Mouse (Mus musculus): ENCODE measurements around the gene Wdr59. TPM values are rescaled to one million over a fixed set of nuclear protein-coding genes. Genes with fewer than 3 reads are reported as not detected.

Wdr59 gene
- total RNA-seq (2021) = 10 to 100 TPM; 13.0 to 13.3 TPM
- long read RNA-seq, experiment 1, partial matches to known transcripts = 5 of 8 reads
- long read RNA-seq, experiment 1, other reads (novel, unspliced or antisense) = 3 of 8 reads
- long read RNA-seq, experiment 2, full-length matches to known transcripts = 4 of 11 reads
- long read RNA-seq, experiment 2, partial matches to known transcripts = 2 of 11 reads
- long read RNA-seq, experiment 2, other reads (novel, unspliced or antisense) = 5 of 11 reads

DNA sequence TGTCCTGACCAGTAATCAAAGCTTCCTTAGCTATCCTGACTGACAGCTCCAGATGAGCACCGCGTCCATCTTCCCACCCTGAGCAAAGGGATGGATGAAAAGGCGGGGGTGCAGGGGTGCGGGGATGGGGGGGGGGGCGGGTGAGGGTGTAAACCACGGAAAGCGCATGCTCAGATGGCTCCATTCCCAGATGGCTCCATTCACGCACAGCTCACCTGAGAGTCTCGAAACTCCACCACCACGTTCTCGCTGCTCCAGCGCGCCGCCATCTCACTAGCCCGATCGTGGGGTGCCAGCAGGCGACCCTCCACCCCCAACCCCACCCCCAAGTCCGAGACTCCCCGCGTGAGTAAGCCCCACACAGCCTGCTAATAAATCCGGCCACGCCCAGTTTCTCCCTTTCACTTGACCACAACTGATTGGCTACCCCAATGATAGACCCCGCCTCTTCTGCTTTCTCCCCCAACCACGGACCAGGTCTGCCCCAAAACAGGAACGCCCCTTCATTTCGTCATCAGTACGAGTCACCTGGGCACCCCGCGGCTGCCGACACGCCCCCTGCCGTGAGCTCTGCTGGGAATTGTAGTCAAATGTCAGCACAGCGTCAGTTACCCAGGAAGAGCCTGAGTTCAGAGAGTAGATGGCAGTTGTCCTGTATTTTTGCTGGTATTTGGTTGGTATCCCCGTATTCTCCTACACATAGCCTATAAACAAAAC lies at the start of gene Wdr59:
Gene Wdr59 (minus strand): TSS at position 380 of the 717 bp plus-strand sequence.
- peak; percentile 85 to 95 for DNase-seq (ENCODE audit: low spot score in 2 of 2)

DNA sequence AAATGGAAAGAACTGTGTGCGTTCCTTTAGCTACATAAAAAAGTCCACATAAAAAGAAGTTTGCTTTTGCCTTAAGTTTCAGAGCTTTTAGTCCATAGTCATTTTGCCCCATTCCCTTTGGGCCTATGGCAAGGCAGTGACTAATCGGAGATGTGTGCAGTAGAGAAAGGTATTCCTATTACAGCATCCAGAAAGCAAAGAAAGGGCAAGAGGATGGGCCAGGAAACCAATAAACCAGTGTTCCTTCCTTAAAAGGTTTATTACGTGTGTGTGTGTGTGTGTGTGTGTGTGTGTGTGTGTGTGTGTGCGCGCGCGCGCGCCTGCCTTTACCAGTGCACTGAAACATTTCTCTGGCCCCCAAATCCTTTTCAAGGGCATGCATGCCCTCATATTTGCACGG lies 49.8 kb upstream of the Wdr59 start:
- DNase-seq (ENCODE audit: low spot score in 2 of 2) = no peak

DNA sequence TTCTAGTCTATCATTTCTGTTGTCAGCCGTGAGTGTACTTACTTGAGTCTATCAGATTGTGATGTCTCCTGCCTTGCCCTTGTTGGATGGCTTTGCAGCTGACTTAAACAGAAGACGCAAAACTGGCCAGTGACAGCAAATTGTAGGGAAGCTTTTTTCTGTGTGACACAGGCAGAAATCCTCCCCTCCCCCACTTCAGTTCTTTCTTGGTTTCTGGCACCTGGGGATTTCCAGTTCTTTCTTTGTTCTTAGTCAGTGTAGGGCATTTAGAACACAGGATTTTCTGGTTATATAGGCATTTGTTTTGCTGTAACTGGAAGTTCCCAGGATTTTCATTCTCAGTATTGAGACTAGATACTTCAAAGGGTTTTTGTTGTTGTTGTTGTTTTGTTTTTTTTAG lies 48.5 kb upstream of the Wdr59 start:
- DNase-seq (ENCODE audit: low spot score in 2 of 2) = no peak

DNA sequence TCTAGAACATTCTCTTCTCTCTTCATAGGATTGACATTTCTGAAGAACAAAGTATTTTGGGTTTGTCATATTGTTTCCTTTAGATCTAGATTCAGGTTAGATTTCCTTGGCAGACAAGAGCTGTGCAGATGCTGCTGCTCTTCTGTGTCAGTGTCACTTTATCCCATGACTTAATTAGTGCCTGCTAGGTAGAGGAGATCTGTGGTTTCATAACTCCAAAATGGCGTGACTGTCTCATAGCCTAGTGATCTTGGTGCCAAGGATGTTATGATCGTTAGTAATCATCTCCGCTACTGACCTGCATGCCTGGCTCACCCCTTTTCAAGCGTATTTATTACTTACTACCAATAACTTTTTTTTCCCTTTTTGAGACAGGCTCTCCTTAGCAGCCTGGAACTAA lies 48.0 kb upstream of the Wdr59 start:
- no peak for DNase-seq (ENCODE audit: low spot score in 2 of 2)

DNA sequence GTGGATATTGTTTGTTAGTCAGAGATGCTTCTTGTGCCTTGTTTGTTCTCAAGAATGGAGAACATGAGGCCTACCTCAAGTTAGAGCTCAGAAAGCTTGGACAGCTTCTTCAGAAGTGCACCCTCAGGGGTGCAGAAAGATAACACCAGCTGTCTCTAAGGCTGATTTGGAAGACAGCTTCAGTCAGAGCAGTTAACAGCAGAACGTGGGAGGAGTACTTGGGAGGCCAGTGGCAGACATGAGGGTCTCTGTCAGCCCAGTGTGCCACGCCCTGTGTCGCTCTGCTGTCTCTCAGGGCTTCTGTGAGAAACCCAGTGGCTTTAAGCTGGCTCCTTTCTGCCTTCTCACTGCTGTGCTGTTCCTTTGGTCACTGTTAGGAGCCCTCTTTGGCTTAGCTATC lies 46.1 kb upstream of the Wdr59 start:
- DNase-seq (ENCODE audit: low spot score in 2 of 2) = no peak

DNA sequence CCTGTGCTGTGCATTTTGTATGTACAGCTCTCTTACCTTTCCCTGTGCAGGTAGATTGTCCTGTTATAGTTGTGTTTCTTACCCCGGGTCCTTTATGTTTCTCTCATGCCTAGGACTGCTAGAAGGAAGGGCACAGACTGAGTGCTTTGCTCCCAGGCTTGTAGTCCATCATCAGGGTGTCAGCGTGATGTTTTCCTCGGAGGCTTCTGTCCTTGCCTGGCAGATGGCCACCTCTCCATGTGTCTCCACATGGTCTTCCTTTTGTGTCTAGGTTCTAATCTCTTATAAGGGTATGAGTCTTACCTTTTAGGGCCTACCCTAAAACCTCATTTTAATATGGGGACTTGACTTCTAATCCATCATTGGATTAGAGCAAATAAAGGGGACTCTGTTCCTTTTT lies 45.7 kb upstream of the Wdr59 start:
- no peak for DNase-seq (ENCODE audit: low spot score in 2 of 2)

DNA sequence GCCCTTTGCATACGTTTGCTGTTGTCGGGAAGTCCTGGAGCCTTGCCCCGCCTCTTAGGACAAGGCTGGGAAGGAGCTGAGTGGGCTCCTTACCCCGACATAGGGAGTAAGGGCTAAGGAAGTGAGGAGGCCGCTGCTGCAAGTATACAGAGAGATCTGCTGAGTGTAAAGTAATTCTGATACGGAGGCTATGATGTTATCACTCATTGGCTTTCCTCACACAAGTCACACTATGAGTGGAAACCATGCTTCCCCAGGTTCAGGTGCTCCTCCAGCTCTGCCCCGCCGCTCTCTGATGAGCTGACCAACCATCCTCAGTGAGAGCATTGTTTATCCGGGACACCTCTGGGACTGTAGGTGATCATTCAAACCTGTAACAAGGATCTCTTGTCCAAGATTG lies 44.4 kb upstream of the Wdr59 start:
- DNase-seq (ENCODE audit: low spot score in 2 of 2) = no peak

DNA sequence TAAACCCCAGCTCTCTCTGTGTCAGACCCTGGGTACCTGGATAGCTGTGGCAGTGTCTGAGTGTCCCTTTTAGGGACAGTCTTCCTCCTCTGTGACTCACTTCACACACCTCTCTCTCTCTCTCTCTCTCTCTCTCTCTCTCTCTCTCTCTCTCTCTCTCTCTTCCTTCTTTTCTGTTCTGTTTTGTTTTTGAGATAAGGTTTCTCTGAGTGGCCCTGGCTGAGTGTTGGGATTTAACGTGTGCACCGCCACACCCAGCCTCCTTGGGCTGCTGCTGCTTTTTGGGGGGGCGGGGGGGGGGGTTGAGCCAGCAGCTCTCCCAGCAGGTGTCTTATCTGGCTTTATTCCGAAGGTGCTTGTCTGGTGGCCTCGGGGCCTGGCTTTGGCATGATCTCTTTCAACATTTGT lies 43.9 kb upstream of the Wdr59 start:
- no peak for DNase-seq (ENCODE audit: low spot score in 2 of 2)

DNA sequence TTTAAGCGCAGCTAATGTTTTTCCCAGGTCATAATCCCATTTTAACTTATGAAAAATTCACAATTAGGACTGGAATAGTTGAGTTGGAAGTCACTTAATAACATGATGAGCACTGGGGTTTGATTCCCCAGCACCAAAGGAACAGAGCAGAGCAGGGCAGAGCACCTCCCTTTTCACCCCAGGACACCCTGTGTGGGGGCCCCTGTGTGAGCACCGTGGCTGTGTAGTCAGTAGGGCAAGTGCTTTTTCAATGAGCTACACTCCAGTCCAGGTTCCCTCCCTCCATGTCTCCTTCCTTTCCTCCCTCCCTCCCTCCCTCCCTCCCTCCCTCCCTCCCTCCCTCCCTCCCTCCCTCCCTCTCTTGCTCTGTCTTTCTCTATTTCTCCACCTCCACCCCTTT lies 42.2 kb upstream of the Wdr59 start:
- DNase-seq (ENCODE audit: low spot score in 2 of 2) = no peak

DNA sequence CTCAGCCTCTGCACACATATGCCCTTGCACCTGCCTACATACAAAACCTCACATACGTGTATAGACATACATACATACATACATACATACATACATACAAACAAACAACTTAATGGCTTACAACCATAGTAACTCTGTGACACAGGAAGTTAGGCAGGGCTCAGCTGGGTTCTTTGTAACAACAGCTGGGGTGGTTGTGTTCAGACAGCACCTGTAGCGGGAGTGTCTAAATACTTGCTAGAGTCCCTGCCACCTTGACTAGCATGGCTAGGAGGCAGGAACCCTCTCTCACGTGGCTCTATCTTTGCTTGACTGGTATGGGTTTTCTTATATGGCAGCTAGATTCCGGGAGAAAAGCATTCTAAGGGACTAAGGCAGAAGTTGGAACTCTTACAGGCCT lies 41.8 kb upstream of the Wdr59 start:
- no peak for DNase-seq (ENCODE audit: low spot score in 2 of 2)

DNA sequence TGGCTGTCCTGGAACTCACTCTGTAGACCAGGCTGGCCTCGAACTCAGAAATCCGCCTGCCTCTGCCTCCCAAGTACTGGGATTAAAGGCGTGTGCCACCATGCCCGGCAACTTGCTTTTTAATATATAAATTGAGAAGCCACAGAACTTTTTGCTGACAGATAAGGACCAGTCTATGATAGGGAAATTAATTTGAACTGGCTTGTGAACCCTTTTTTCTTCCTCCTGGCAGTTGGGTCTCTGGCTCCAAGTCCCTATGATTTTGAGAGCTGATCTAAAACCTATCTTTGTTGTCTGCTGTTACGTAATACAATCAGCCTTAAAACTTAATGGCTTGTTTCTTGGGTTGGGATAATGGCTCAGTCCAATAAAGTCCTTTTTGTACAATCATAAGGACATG lies 41.2 kb upstream of the Wdr59 start:
- DNase-seq (ENCODE audit: low spot score in 2 of 2) = no peak

DNA sequence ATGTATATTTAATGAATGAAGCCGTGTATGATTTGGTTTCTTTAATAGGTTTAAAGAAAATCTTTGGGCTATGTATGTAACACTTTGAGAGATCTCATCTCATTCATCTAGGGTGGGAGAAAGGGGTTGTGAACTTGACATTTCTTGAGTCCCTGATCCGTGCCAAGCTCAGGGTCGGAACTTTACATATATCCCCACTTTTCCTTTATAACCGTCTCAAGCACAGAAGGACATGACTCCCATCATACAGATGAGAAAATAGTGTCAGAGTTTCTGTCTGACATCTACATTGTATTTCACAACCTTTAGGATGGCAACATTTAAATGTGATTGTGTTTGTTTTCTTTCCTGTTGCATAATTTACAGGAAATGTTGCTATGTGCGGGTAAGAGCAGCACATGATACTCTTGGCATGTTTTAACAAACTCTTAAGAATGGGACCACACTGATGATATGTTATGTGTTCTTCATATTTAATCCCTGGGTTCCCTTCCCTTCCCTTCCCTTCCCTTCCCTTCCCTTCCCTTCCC lies 40.4 kb upstream of the Wdr59 start:
- DNase-seq (ENCODE audit: low spot score in 2 of 2) = no peak

DNA sequence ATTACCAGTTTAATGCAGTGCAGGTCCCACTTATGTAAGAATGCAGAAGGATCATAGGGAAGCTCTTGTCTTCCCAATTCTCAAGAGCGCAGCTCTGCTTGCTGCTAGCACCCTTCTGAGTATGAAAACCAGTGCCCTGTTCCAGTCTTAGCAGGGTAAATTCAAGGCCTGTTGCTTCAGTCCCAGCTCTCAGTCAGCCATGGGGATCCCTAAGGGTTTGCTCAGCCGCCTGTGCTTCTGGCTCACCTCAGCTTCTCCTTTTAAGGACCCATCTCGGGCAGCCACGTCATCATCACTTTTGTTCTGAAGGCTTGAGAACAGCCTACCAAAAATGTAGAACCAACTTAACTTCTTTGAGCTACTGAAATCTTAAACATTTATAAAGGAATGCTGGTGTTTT lies 39.9 kb upstream of the Wdr59 start:
- no peak for DNase-seq (ENCODE audit: low spot score in 2 of 2)

DNA sequence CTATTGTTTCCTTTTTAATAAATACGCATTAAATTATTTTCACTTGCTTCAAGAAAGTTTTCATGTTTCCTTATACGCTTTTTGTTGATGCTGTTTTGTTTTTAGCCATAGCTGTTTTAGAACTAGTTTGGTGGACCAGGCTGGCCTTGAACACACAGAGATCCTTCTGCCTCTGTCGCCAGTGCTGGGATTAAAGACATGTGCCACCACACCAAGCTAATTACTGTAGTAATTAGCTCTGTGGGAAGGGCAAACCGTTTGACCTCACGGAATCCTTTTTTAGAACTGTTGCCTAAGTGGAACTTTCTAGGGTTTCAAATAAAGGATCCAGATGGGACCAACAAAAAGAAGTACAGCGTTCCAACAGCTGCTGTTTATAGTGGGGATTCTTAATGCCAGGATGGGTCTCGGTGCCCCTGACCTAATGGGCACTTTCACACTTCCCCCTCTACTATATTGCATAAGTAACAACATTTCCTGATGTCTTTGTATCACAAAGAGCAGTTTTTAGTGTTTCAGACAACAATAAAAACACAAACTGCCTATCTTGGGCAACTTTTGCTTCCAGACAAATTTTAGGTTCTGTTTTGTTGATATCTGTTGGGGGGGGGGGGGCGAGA lies 29.7 kb upstream of the Wdr59 start:
- DNase-seq (ENCODE audit: low spot score in 2 of 2) = no peak

DNA sequence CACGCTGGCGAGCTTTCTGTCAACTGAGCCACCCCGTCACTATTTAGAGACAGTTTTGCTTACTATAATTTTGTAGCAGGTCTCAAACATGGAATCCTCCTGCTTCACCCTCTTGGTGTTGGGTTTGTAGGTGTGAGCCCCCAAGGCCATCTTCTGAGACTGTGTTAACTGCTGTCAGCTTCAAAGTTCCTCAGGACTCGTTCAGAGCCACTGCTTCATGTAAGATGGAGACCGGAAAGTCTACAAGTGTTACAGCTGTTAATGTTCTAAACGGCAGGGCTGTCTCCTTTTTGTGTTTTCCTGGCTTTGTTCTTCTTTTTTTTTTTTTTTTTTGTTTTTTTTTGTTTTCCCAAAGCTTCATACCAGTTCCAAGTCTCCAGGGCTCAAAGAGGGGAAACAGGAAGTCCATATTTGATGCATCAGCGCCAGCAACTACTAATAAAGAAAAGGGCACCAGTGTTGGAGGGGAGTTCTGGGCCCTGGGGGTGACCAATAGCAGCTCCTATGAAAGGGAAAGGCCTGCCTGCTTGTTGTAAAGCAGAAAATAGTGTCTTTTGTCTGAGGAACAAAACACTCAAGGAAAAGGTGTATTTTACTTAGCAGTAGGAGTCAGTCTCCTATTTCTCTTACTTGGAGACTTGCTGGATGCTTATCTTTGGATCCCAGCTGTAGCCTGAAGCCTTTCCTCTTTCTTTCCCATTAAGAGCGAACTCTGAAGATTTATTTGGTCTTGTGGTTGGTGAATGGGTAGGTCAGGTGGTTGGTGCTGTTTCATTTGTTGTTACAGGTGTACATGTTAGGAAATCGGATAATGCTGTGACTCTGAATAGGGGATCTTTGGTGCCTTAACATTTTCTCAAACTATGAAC lies 28.3 kb upstream of the Wdr59 start:
- no peak for DNase-seq (ENCODE audit: low spot score in 2 of 2)

DNA sequence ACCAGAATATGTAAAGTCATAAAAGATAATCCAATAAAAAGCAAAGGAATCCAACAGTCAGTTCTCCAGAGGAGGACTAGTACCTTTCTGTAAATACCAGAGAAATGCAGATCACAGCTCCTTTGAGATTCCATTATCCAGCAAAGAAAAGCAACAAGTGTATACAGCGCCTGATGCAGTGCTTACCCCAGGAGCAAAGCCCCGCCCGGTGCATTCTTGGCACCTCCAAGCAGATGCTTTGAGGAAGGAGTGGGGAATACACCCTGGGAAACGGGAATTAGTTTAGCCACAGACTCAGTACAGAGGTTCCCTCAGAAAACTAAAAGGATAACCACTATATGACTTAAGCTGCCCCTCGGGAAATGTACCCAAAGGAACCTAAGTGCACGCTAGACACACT lies 26.3 kb upstream of the Wdr59 start:
- no peak for DNase-seq (ENCODE audit: low spot score in 2 of 2)

DNA sequence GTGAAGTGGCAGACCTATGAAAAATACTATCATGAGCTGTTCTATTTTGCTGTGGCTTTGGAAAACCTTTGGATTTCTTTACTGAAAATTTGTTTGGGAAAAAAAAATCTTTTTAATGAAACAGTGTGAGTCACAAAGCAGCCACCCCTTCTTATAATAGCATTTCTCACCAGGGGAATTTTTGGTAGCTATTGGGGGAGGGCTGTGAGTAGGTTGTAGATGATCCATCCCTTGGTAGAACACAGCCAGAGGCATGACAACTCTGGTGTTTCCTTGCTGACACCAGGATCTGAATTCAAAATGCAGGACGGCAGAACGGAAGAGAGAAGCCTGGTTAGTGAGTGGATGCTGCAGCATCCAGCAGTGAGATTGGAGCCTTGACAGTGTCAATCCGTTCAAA lies 25.3 kb upstream of the Wdr59 start:
- DNase-seq (ENCODE audit: low spot score in 2 of 2) = no peak

DNA sequence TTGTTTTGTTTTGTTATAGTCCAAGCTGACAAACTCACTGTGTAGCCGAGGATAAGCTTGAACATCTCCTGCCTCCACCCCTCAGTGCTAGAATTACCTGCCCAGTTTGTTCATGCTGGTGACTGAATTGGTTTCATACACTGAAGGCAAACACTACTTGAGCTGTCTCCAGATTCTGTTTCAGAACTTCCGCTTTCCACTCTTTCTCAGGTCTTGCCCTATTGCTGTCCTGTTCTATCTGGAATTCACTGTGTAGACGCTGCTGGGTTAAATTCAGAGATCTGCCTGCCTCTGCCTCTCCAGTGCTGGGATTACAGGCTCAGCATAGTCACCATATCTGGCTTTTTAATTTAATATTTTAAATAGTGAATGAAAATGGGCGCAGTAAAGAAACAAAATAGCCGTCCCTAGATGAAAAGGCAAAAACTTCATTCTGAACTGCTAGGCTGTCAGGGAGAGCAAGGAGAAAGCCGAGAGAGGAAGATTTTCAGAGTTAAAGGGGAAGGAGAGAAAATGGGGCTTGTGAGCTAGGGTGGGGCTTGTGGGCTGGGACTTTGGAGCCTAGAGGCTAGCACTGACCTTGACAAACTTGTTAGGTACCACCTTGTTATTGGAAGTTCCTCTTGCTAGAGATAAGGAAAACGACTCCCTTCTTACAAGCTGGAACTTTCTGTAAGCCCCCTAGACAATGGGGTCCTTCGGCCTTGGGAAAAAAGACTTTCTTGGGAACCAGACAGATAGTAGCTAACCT lies 23.7 kb upstream of the Wdr59 start:
- no peak for DNase-seq (ENCODE audit: low spot score in 2 of 2)

DNA sequence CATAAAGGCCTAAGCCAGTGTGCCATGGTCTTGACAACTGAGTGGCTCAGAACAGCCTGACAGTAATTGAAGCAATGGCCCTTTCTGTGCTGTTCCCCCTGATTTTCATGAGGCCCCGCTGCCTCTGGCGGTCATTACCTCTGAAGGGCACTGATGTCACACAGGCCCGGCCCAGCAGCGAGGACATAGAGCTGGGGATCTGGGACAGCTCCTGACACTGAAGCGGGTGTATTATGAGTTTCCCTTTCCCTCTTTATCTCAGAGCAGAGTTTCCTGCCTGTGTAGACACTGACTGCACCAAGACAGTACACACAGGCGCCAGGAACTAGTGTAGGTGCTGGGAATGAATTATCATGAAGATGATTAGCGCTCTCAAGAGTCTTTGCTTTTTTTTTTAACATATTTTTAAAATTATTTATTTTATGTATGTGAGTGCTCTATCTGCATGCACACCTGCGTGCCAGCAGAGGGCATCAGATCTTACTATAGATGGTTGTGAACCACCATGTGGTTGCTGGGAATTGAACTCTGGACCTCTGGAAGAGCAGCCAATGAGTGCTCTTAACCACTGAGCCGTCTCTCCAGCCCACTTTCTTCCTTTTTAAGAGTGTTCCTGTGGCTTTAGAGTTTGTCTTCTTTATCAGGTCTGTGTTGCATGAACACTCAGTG lies 22.0 kb upstream of the Wdr59 start:
- DNase-seq (ENCODE audit: low spot score in 2 of 2) = no peak

DNA sequence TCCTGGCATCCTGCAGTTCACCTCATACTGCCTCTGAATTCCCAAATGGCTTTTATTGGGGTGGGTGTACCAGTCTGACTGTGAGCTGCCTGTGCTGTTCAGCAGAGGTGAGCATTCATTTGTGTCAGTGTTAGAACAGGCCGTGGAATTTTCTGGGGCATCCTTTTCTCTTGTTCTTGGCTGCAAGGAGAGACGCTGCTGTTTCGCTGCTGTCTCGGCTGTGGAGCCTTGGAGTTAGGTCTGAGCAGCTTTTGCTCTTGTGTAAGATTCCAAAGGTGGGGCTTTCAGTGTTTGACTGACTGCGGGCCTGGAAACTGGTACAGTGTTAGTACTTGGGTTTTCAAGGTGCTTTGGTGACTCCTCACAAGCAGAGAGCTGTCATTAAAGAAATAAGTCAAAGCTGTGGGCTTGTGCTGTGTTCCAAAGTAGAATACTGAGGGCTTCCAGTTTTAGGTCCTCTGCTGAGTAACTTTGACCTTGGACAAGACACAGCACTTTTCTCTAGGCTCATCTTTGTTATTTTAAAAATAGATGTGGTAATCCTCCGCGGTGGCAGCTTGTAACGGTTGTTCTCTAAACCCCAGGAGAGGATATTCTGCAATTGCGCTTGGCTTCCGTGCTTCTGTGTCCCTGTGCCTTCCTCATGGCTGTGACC lies 17.7 kb upstream of the Wdr59 start:
- no peak for DNase-seq (ENCODE audit: low spot score in 2 of 2)
